Mouse (Mus musculus): ENCODE results near the gene Olfr554. TPM values are rescaled to one million over a fixed set of nuclear protein-coding genes. Genes with fewer than 3 reads are reported as not detected.

Gene Olfr554
- not detected for total RNA-seq (2023)

GRCm38 (mm10) chr7:102638132-102638531, at the start of gene Olfr554:
TSS of gene Olfr554 (plus strand) at chr7:102638432.

GRCm38 (mm10) chr7:102591786-102592185, 46.4 kb upstream of the Olfr554 start, which contains the start of gene Olfr551:
TSS of gene Olfr551 (minus strand) at chr7:102591886.

GRCm38 (mm10) chr7:102597378-102598031, 40.7 kb upstream of the Olfr554 start, which contains the start of gene Olfr552:
TSS of gene Olfr552 (plus strand) at chr7:102597770.

GRCm38 (mm10) chr7:102618118-102618517, 20.1 kb upstream of the Olfr554 start, which contains the start of gene Olfr553:
TSS of gene Olfr553 (minus strand) at chr7:102618218.

GRCm38 (mm10) chr7:102658523-102658922, 20.3 kb downstream of the Olfr554 start, which contains the start of gene Olfr555:
TSS of gene Olfr555 (plus strand) at chr7:102658823.

GRCm38 (mm10) chr7:102664599-102664998, 26.4 kb downstream of the Olfr554 start, which contains the start of gene Olfr556:
TSS of gene Olfr556 (plus strand) at chr7:102664899.

GRCm38 (mm10) chr7:102686944-102687501, 48.8 kb downstream of the Olfr554 start, which contains the start of gene Trim68:
TSS of gene Trim68 (minus strand) at chr7:102687327.

Other genes starting within 250 kb of the Olfr554 start
- 10 to 100 TPM; 83.6 to 90.3 TPM for gene Rrm1, start 196.7 kb upstream of the Olfr554 start, total RNA-seq (2023)
- gene Olfr543, start 156.8 kb upstream of the Olfr554 start, total RNA-seq (2023): not detected
- not detected for gene Olfr544, start 150.1 kb upstream of the Olfr554 start, total RNA-seq (2023)
- not detected for gene Olfr545, start 138.9 kb upstream of the Olfr554 start, total RNA-seq (2023)
- gene Olfr547, start 103.7 kb upstream of the Olfr554 start, total RNA-seq (2023): not detected
- gene Olfr548-ps1, start 97.5 kb upstream of the Olfr554 start, total RNA-seq (2023): not detected
- not detected for gene Olfr549, start 88.6 kb upstream of the Olfr554 start, total RNA-seq (2023)
- 10 to 100 TPM; 15.5 to 22.2 TPM for gene Trim21, start 72.9 kb upstream of the Olfr554 start, total RNA-seq (2023)
- gene Olfr550, start 67.0 kb upstream of the Olfr554 start, total RNA-seq (2023): not detected
- not detected for gene Olfr551, start 46.5 kb upstream of the Olfr554 start, total RNA-seq (2023)
- not detected for gene Olfr552, start 40.7 kb upstream of the Olfr554 start, total RNA-seq (2023)
- not detected for gene Olfr553, start 20.2 kb upstream of the Olfr554 start, total RNA-seq (2023)
- gene Olfr555, start 20.4 kb downstream of the Olfr554 start, total RNA-seq (2023): not detected
- gene Olfr556, start 26.5 kb downstream of the Olfr554 start, total RNA-seq (2023): not detected
- gene Trim68, start 48.9 kb downstream of the Olfr554 start, total RNA-seq (2023): 1 to 10 TPM; 1.9 TPM
- not detected for gene Olfr557, start 57.5 kb downstream of the Olfr554 start, total RNA-seq (2023)
- not detected for gene Olfr558, start 63.8 kb downstream of the Olfr554 start, total RNA-seq (2023)
- gene Olfr33, start 80.6 kb downstream of the Olfr554 start, total RNA-seq (2023): not detected
- not detected for gene Olfr559, start 89.1 kb downstream of the Olfr554 start, total RNA-seq (2023)
- not detected for gene Olfr560, start 120.9 kb downstream of the Olfr554 start, total RNA-seq (2023)
- not detected for gene Olfr78, start 121.0 kb downstream of the Olfr554 start, total RNA-seq (2023)
- not detected for gene Olfr561, start 132.8 kb downstream of the Olfr554 start, total RNA-seq (2023)
- not detected for gene Olfr564, start 165.0 kb downstream of the Olfr554 start, total RNA-seq (2023)
- not detected for gene Olfr566, start 220.3 kb downstream of the Olfr554 start, total RNA-seq (2023)
- not detected for gene Olfr568, start 238.7 kb downstream of the Olfr554 start, total RNA-seq (2023)